Mouse (Mus musculus) heart, postnatal 0 days (tissue): ENCODE data around the gene Phgr1. TPM values are rescaled to one million over a fixed set of nuclear protein-coding genes. Genes with fewer than 3 reads are reported as not detected.

Experiments
- ATAC-seq: fragments of 200-750 bp; cut with Nextera tagmentation; 2 replicates; pipeline ENCODE4 v1.8.0; 2017; ENCODE audit warnings: low read depth, moderate number of reproducible peaks, moderate library complexity; ENCODE audit not compliant: insufficient read depth
- DNase-seq: peaks from one replicate; pipeline ENCODE4 v3.0.0-alpha.2; 2016; ENCODE audit warnings: low spot score
- H3K27ac ChIP-seq: fragments of 300-500 bp; sonication (generic); 2 replicates; pipeline ENCODE4 v1.5.1; 2014; ENCODE audit warnings: low read depth, mild to moderate bottlenecking
- H3K27me3 ChIP-seq: fragments of 300-500 bp; sonication (generic); 2 replicates; pipeline ENCODE4 v1.6.1; 2014; ENCODE audit warnings: low read length, mixed read lengths; ENCODE audit not compliant: control insufficient read depth, insufficient read depth
- H3K36me3 ChIP-seq: fragments of 300-500 bp; sonication (generic); replicated peaks from 2 replicates; pipeline ENCODE4 v1.6.1; 2014; ENCODE audit warnings: low read length, mixed read lengths; ENCODE audit not compliant: control insufficient read depth, insufficient read depth
- H3K4me1 ChIP-seq: fragments of 300-500 bp; sonication (generic); 2 replicates; pipeline ENCODE4 v1.6.1; 2014; ENCODE audit warnings: antibody characterized with exemption; ENCODE audit not compliant: control insufficient read depth, insufficient read depth
- H3K4me2 ChIP-seq: fragments of 300-500 bp; sonication (generic); 2 replicates; pipeline ENCODE4 v1.6.1; 2014; ENCODE audit warnings: low read depth, mild to moderate bottlenecking, low read length, moderate library complexity
- H3K4me3 ChIP-seq: fragments of 300-500 bp; sonication (generic); 2 replicates; pipeline ENCODE4 v1.5.1; 2014; ENCODE audit warnings: low read depth, low read length
- H3K9ac ChIP-seq: fragments of 300-500 bp; sonication (generic); replicated peaks from 2 replicates; pipeline ENCODE4 v1.6.1; 2014; ENCODE audit warnings: low read depth, low read length, mixed read lengths
- H3K9me3 ChIP-seq: fragments of 300-500 bp; sonication (generic); replicated peaks from 2 replicates; pipeline ENCODE4 v1.6.1; 2016; ENCODE audit warnings: low read length; ENCODE audit not compliant: control insufficient read depth
- CTCF ChIP-seq: IDR thresholded peaks from 2 replicates; pipeline ENCODE4 v1.5.1; 2016; ENCODE audit warnings: antibody characterized with exemption, control low read depth, low read depth
- EP300 ChIP-seq: IDR thresholded peaks from 2 replicates; pipeline ENCODE4 v1.6.1; 2016; ENCODE audit warnings: antibody characterized with exemption, low read depth
- WGBS: fragments of 180-500 bp; shearing (Covaris S2); extraction: QIAGEN DNeasy Blood & Tissue Kit; methylation state at CpG from one replicate; pipeline ENCODE4 v1.1.7; 2014; 5-methylcytosine and 5-hydroxymethylcytosine counted together
- polyA plus RNA-seq: library from polyadenylated mRNA; unstranded; fragments of >200 nt; fragmentation: Nextera tagmentation; extraction: Ambion mirVana; gene quantifications from 2 replicates; pipeline ENCODE4 v1.2.1, GENCODE M21; 2015
- total RNA-seq: library from RNA; depleted of rRNA; stranded (reverse); fragments of >200 nt; gene quantifications from 2 replicates; pipeline ENCODE4 v1.2.3, GENCODE M21; 2014; ENCODE audit warnings: low replicate concordance

Phgr1 gene
- total and polyA plus RNA-seq, 2 experiments from 2014 or later = not detected

- H3K9ac ChIP-seq = no peak overlapping the region
- ATAC-seq = no peak
- H3K4me2 ChIP-seq = no peak overlapping the region
- no peak overlapping the region for H3K4me3 ChIP-seq
- no peaks in the 10 kb centered on the region for H3K4me1 ChIP-seq
- TF ChIP-seq EP300 = no peak
- no peak for TF ChIP-seq CTCF
- 0 out of 2 replicates have a peak, but pooled peaks cover 4% of the 10 kb centered on the region for H3K27me3 ChIP-seq
- no peaks in the 10 kb centered on the region for H3K9me3 ChIP-seq
- no peak overlapping the region for H3K27ac ChIP-seq
- H3K36me3 ChIP-seq = no peaks in the 10 kb centered on the region
- WGBS = 42% methylated on average over 4 of the region's 4 CpGs
- no peak for DNase-seq
Observed at GRCm38 (mm10) chr2:118782303-118782702, 9.7 kb downstream of the Phgr1 start.

DNA sequence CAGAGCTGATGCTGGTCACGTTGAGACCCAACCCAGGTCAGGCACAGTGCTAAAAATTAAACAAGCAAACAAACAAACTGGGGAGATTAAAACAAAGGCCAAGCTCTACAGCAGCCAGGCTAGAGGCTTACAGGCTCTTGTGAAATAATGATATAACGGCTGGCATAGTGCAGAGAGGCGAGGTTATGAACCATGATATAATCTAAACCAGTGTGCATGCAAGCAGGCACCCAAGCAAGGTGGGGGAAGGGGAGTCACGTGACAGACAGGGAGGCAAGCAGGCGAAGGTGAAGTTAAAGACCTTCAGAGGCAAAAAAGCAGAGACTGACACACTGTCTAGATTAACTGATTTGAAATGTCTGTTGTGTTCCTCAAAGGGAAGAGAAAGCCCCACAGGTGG is 10.5 kb downstream of the Phgr1 start:
- Histone ChIP-seq H3K9me3 (no peaks in the 10 kb centered on the region), H3K27me3 (0 out of 2 replicates have a peak, but pooled peaks cover 4% of the 10 kb centered on the region), H3K27ac (no peak overlapping the region), H3K36me3 (no peaks in the 10 kb centered on the region), H3K4me3 (no peak overlapping the region), H3K4me2 (no peak overlapping the region), H3K4me1 (no peaks in the 10 kb centered on the region), H3K9ac (no peak overlapping the region)
- 38% methylated on average over 5 of the region's 5 CpGs for WGBS
- DNase-seq (no peak), ATAC-seq (no peak)
- TF ChIP-seq CTCF = no peak
- TF ChIP-seq EP300 = no peak

DNA sequence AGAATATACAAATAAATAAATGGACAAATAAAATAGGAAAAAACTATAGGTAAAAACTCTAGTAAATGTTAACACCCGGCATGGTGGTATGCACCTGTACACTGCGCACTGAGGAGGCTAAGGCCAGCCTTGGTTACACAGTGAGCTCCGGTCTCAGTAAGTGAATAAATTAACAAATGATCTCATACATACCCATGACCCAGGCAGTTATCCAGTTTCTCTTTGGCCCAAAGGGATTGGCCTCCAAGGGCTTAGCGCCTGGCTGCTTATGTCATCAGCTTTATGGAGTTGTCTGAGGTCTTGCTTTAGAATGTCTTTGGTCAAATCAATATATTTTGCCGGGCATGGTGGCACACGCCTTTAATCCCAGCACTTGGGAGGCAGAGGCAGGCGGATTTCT is 11.1 kb downstream of the Phgr1 start:
- Histone ChIP-seq H3K9ac (no peak overlapping the region), H3K4me1 (no peaks in the 10 kb centered on the region), H3K27ac (no peak overlapping the region), H3K27me3 (0 out of 2 replicates have a peak, but pooled peaks cover 4% of the 10 kb centered on the region), H3K9me3 (no peaks in the 10 kb centered on the region), H3K4me3 (no peak overlapping the region), H3K4me2 (no peak overlapping the region), H3K36me3 (no peaks in the 10 kb centered on the region)
- 85% methylated on average over 7 of the region's 7 CpGs for WGBS
- no peak for ATAC-seq
- no peak for DNase-seq
- TF ChIP-seq CTCF (no peak), EP300 (no peak)

DNA sequence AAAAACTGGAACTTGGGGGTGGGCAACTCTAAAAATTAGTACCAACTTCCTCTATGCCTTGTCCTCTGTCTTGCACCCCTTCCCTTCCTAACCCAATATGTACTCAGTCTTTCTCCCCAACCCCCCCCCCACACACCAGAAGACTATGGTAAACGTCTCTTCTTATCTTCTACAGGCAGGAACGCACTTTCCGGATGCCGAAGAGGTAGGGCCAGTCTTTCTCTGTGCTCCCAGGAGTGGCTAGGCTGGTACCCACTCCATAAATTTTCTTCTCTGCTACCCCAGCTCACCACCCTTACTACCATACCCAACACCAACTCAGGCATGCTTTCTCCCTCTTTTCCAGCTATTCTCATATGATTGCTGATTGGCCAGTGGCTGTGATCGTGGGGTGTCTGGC is 14.0 kb downstream of the Phgr1 start:
- TF ChIP-seq EP300 (no peak), CTCF (no peak)
- no peak overlapping the region for H3K9ac ChIP-seq
- ATAC-seq = no peak
- no peaks in the 10 kb centered on the region for H3K9me3 ChIP-seq
- H3K4me2 ChIP-seq = no peak overlapping the region
- no peak overlapping the region for H3K4me3 ChIP-seq
- H3K4me1 ChIP-seq = peaks cover 7% of the 10 kb centered on the region
- H3K27ac ChIP-seq = no peak overlapping the region
- H3K36me3 ChIP-seq = no peaks in the 10 kb centered on the region
- DNase-seq = no peak
- H3K27me3 ChIP-seq = no peaks in the 10 kb centered on the region
- WGBS = 66% methylated on average over 5 of the region's 5 CpGs

GRCm38 (mm10) chr2:118789501-118789900 is 16.9 kb downstream of the Phgr1 start:
- ATAC-seq = no peak
- H3K27me3 ChIP-seq = no peaks in the 10 kb centered on the region
- 82% methylated on average over 11 of the region's 11 CpGs for WGBS
- H3K4me2 ChIP-seq = no peak overlapping the region
- H3K9me3 ChIP-seq = no peaks in the 10 kb centered on the region
- H3K4me1 ChIP-seq = peaks cover 7% of the 10 kb centered on the region
- no peak overlapping the region for H3K4me3 ChIP-seq
- DNase-seq = no peak
- no peak for TF ChIP-seq CTCF
- TF ChIP-seq EP300 = no peak
- no peaks in the 10 kb centered on the region for H3K36me3 ChIP-seq
- no peak overlapping the region for H3K9ac ChIP-seq
- no peak overlapping the region for H3K27ac ChIP-seq

- H3K27me3 ChIP-seq = no peaks in the 10 kb centered on the region
- no peak for DNase-seq
- peak overlapping the region; percentile 56 for H3K4me2 ChIP-seq
- H3K4me3 ChIP-seq = peak overlapping the region; percentile 23
- TF ChIP-seq CTCF (no peak), EP300 (no peak)
- H3K9ac ChIP-seq = no peak overlapping the region
- no peak for ATAC-seq
- H3K9me3 ChIP-seq = no peaks in the 10 kb centered on the region
- H3K36me3 ChIP-seq = no peaks in the 10 kb centered on the region
- H3K4me1 ChIP-seq = peaks cover 7% of the 10 kb centered on the region
- WGBS = 55% methylated on average over 12 of the region's 12 CpGs
- H3K27ac ChIP-seq = no peak overlapping the region
Observed at GRCm38 (mm10) chr2:118790221-118790550, 17.6 kb downstream of the Phgr1 start.
